Mouse (Mus musculus): ENCODE results near the gene Zfp664. TPM values are rescaled to one million over a fixed set of nuclear protein-coding genes. Genes with fewer than 3 reads are reported as not detected.

Gene Zfp664
- polyA plus RNA-seq, 1 experiment from 2014 or later = 118 TPM

DNA sequence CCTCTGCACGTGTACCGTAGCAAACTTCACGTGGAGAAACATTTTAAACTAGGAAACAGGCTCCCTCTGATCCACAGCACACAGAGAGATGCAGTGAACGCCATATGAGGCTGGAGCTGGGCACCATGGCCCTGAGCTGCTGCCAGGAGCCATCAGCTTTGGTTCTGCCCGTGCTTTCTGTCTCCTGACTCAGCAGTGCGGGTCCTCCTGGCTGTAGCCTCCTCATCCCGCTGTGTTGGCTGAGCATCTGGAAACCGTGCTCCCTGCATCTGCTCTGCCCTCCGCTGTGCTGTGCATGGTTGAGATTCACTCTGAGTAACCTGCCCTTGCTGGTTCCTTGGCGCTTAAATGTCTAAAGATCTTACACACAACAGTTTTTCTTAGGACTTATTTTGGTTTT, 39.7 kb downstream of the Zfp664 start:
- 81% methylated on average over 10 of the region's 10 CpGs for WGBS
- H3K27ac ChIP-seq = no peak overlapping the region
- ATAC-seq (ENCODE audit: insufficient number of reproducible peaks, insufficient read depth, low FRiP score, low TSS enrichment, low read depth) = no peak

GRCm38 (mm10) chr5:124903852-124904251, 41.4 kb downstream of the Zfp664 start:
- no peaks in the 10 kb centered on the region for H3K36me3 ChIP-seq
- no peak for ATAC-seq (ENCODE audit: insufficient number of reproducible peaks, insufficient read depth, low FRiP score, low TSS enrichment, low read depth)
- H3K27ac ChIP-seq = no peak overlapping the region
- H3K4me2 ChIP-seq = no peak overlapping the region
- WGBS = 84% methylated on average over 4 of the region's 4 CpGs
- no peak overlapping the region for H3K4me3 ChIP-seq (replicated peaks)
- H3K4me1 ChIP-seq (replicated peaks) = peaks cover 4% of the 10 kb centered on the region
- H3K9ac ChIP-seq (replicated peaks) = no peak overlapping the region
- H3K27me3 ChIP-seq = no peaks in the 10 kb centered on the region
- no peaks in the 10 kb centered on the region for H3K9me3 ChIP-seq

More for the DNA sequence above, 39.7 kb downstream of the Zfp664 start:
- H3K36me3 ChIP-seq = no peaks in the 10 kb centered on the region
- no peak overlapping the region for H3K4me3 ChIP-seq (replicated peaks)
- no peak overlapping the region for H3K9ac ChIP-seq (replicated peaks)
- peaks cover 4% of the 10 kb centered on the region for H3K4me1 ChIP-seq (replicated peaks)
- H3K27me3 ChIP-seq = no peaks in the 10 kb centered on the region
- no peaks in the 10 kb centered on the region for H3K9me3 ChIP-seq
- no peak overlapping the region for H3K4me2 ChIP-seq

DNA sequence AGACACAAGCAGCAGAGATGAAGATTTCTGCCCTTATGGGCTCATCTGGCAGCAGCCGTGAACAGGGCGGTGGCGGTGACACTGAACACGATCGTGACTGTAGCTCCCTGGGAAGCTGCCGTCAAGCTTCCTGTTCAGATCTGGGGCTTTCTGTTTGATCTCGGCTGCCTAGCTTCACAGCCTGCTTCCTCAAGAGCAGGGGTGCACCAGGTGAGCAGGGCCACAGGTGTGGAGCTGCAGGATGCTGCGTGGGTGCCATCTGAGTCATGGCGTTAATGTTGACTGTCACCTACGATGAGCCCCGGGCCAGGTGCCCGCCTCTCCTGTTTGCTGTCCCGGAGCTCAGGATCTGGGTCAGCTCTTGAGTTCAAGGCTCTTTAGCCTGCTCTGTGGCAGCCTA, 44.4 kb downstream of the Zfp664 start:
- Histone ChIP-seq H3K4me2 (no peak overlapping the region), H3K4me3 (replicated peaks) (no peak overlapping the region), H3K9ac (replicated peaks) (no peak overlapping the region), H3K9me3 (no peaks in the 10 kb centered on the region), H3K27me3 (no peaks in the 10 kb centered on the region), H3K4me1 (replicated peaks) (no peaks in the 10 kb centered on the region), H3K36me3 (no peaks in the 10 kb centered on the region), H3K27ac (no peak overlapping the region)
- WGBS = 60% methylated on average over 13 of the region's 13 CpGs
- no peak for ATAC-seq (ENCODE audit: insufficient number of reproducible peaks, insufficient read depth, low FRiP score, low TSS enrichment, low read depth)

DNA sequence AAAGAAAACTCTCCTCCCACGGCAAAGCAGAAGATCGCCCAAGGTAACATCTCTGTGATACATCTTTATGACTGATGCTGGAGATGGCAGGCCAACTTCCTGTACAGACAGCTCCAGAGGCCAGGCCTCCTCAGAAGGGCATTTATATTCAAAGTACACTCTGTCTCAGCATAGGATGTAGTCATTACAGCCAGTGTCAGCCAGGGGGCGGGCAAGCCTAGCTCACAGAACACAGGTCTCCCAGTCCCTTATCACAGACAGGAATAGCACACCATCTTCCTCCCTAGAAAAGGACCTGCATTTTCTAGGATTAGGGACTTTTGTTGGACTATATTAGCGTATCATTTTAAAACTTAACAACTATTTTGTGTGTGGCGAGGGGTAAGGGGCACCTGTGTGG, 46.4 kb downstream of the Zfp664 start:
- WGBS = 29% methylated on average over 5 of the region's 5 CpGs
- no peak for ATAC-seq (ENCODE audit: insufficient number of reproducible peaks, insufficient read depth, low FRiP score, low TSS enrichment, low read depth)
- no peak overlapping the region for H3K4me3 ChIP-seq (replicated peaks)
- H3K36me3 ChIP-seq = no peaks in the 10 kb centered on the region
- H3K9ac ChIP-seq (replicated peaks) = no peak overlapping the region
- H3K9me3 ChIP-seq = no peaks in the 10 kb centered on the region
- H3K27ac ChIP-seq = no peak overlapping the region
- no peak overlapping the region for H3K4me2 ChIP-seq
- no peaks in the 10 kb centered on the region; the same call in 1 of the 2 replicates for H3K4me1 ChIP-seq (replicated peaks)
- H3K27me3 ChIP-seq = no peaks in the 10 kb centered on the region

- Histone ChIP-seq H3K27ac (no peak overlapping the region), H3K4me2 (no peak overlapping the region), H3K36me3 (no peaks in the 10 kb centered on the region), H3K27me3 (no peaks in the 10 kb centered on the region), H3K4me3 (replicated peaks) (no peak overlapping the region), H3K9ac (replicated peaks) (no peak overlapping the region), H3K4me1 (replicated peaks) (no peaks in the 10 kb centered on the region; the same call in 1 of the 2 replicates), H3K9me3 (no peaks in the 10 kb centered on the region)
- 64% methylated on average over 6 of the region's 7 CpGs for WGBS
- ATAC-seq (ENCODE audit: insufficient number of reproducible peaks, insufficient read depth, low FRiP score, low TSS enrichment, low read depth) = no peak
Observed at GRCm38 (mm10) chr5:124912276-124912675, 49.8 kb downstream of the Zfp664 start.

DNA sequence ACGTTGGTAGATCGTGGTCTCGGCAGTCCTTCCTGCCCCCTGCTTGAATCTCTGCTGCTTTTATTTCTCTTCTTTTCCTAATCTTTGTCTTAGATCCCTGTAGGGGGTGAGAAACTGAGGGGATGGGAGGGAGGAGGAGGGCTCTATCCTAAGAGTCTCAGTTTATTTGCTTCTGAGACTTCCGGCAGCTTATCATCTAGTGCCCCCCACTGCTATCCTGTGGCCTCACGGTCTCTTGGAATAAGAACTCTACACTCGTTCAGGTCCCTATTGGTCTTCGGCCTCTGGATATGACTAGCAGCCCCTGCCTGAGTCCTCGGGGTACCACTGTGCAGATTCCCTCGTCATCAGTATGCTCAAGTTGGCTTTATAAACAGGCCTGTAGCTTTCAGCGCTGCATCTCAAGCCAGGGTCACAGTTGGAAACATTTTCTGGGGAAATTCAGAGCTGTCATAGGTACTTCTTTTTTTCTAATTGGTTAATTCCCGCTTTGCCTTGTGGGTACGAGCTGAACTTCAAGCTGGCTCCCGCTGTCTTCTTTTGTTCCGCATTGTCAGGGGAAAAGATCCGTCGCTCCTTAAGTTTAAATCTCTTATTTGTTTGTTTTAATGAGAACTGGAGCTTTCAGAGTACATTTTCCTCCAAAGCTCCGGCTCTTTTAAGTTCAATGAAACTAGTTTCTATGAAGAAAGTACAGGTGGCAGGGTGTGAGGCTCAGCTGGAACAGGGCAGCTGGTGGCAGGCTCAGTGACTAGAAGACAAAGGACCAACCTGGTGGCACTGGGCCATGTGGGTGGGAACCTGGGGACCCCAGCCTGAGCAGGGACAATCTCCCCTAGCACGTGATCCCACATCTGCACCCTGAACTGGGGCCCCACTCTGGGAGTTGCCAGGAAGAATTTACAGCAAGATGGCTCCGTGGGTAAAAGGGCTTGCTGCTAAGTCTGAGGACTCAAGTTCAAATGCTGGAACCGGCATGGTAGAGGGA, 50.7 kb downstream of the Zfp664 start:
- WGBS = 53% methylated on average over 20 of the region's 20 CpGs
- H3K4me3 ChIP-seq (replicated peaks) = no peak overlapping the region

DNA sequence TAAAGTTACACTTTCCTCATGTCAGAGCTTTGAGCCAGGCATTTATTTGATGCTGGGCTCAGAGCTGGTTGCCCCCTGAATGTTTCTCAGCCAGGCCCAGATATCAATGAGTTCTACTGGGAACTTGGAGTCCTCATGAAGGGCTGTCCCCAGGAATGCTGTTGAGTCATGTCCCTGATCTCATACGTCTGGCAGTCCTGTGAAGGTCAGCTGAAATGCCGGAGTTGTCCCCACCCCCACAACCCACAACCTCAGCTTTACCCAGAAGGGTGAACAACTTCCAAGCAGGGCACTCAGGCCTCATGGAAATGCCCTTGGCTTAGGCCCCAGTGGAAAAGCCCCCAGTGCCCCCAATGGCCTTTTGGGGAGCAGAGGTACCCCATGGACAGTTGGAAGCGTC, 57.3 kb downstream of the Zfp664 start:
- H3K4me3 ChIP-seq (replicated peaks) = no peak overlapping the region
- 79% methylated on average over 3 of the region's 3 CpGs for WGBS
- no peaks in the 10 kb centered on the region for H3K27me3 ChIP-seq
- no peak overlapping the region for H3K27ac ChIP-seq
- ATAC-seq (ENCODE audit: insufficient number of reproducible peaks, insufficient read depth, low FRiP score, low TSS enrichment, low read depth) = no peak
- H3K4me2 ChIP-seq = no peak overlapping the region
- H3K9me3 ChIP-seq = peaks cover 11% of the 10 kb centered on the region
- H3K36me3 ChIP-seq = no peaks in the 10 kb centered on the region
- H3K4me1 ChIP-seq (replicated peaks) = peaks cover 10% of the 10 kb centered on the region
- no peak overlapping the region for H3K9ac ChIP-seq (replicated peaks)

More for the DNA sequence above, 50.7 kb downstream of the Zfp664 start:
- Histone ChIP-seq H3K27me3 (no peaks in the 10 kb centered on the region), H3K27ac (no peak overlapping the region), H3K36me3 (no peaks in the 10 kb centered on the region), H3K4me2 (no peak overlapping the region), H3K4me1 (replicated peaks) (no peaks in the 10 kb centered on the region; the same call in 1 of the 2 replicates), H3K9ac (replicated peaks) (no peak overlapping the region), H3K9me3 (no peaks in the 10 kb centered on the region)
- no peak for ATAC-seq (ENCODE audit: insufficient number of reproducible peaks, insufficient read depth, low FRiP score, low TSS enrichment, low read depth)

- H3K27ac ChIP-seq = no peak overlapping the region
- peaks cover 19% of the 10 kb centered on the region for H3K4me1 ChIP-seq (replicated peaks)
- no peaks in the 10 kb centered on the region for H3K27me3 ChIP-seq
- no peaks in the 10 kb centered on the region for H3K36me3 ChIP-seq
- no peak overlapping the region for H3K9ac ChIP-seq (replicated peaks)
- ATAC-seq (ENCODE audit: insufficient number of reproducible peaks, insufficient read depth, low FRiP score, low TSS enrichment, low read depth) = no peak
- peaks cover 11% of the 10 kb centered on the region for H3K9me3 ChIP-seq
- H3K4me2 ChIP-seq = no peak overlapping the region
- no peak overlapping the region for H3K4me3 ChIP-seq (replicated peaks)
Observed at GRCm38 (mm10) chr5:124921410-124921809, 58.9 kb downstream of the Zfp664 start.

GRCm38 (mm10) chr5:124922356-124923352, 60.2 kb downstream of the Zfp664 start:
- Histone ChIP-seq H3K36me3 (no peaks in the 10 kb centered on the region), H3K4me1 (replicated peaks) (peaks cover 20% of the 10 kb centered on the region), H3K27me3 (no peaks in the 10 kb centered on the region), H3K4me2 (0 out of 2 replicates have a peak overlapping the region, but pooled peaks have one; percentile 2), H3K4me3 (replicated peaks) (no peak overlapping the region), H3K9me3 (peaks cover 11% of the 10 kb centered on the region), H3K27ac (peak overlapping the region; percentile 64; the same call in 1 of the 2 replicates), H3K9ac (replicated peaks) (no peak overlapping the region)
- no peak for ATAC-seq (ENCODE audit: insufficient number of reproducible peaks, insufficient read depth, low FRiP score, low TSS enrichment, low read depth)
- WGBS = 35% methylated on average over 18 of the region's 18 CpGs

- peaks cover 7% of the 10 kb centered on the region; the same call in 1 of the 2 replicates for H3K9me3 ChIP-seq
- ATAC-seq (ENCODE audit: insufficient number of reproducible peaks, insufficient read depth, low FRiP score, low TSS enrichment, low read depth) = no peak
- peaks cover 29% of the 10 kb centered on the region for H3K4me1 ChIP-seq (replicated peaks)
- H3K27me3 ChIP-seq = no peaks in the 10 kb centered on the region
- no peak overlapping the region; the same call in 1 of the 2 replicates for H3K9ac ChIP-seq (replicated peaks)
- H3K36me3 ChIP-seq = no peaks in the 10 kb centered on the region
- peak overlapping the region; percentile 90; the same call in 1 of the 2 replicates for H3K27ac ChIP-seq
- WGBS = 77% methylated on average over 9 of the region's 9 CpGs
- no peak overlapping the region for H3K4me2 ChIP-seq
- H3K4me3 ChIP-seq (replicated peaks) = no peak overlapping the region
Observed at GRCm38 (mm10) chr5:124929425-124930054, 67.0 kb downstream of the Zfp664 start.
